Mouse (Mus musculus) E14TG2a.4 (cell line): ENCODE results near the gene Gpr179.

Experiments
- CTCF ChIP-seq: conservative IDR thresholded peaks from 2 replicates; pipeline ENCODE4 v1.5.1; 2014; ENCODE audit warnings: low read length
- NANOG ChIP-seq: IDR thresholded peaks from 2 replicates; pipeline ENCODE4 v1.6.1; 2014; ENCODE audit warnings: borderline replicate concordance, low read length, mixed read lengths

- no peak for TF ChIP-seq CTCF
- TF ChIP-seq NANOG = no peak
Observed at GRCm38 (mm10) chr11:97355247-97355646, 3.4 kb upstream of the Gpr179 start.
